ENCODE assay signal across 1 mouse cellular context in the genomic region with DNA sequence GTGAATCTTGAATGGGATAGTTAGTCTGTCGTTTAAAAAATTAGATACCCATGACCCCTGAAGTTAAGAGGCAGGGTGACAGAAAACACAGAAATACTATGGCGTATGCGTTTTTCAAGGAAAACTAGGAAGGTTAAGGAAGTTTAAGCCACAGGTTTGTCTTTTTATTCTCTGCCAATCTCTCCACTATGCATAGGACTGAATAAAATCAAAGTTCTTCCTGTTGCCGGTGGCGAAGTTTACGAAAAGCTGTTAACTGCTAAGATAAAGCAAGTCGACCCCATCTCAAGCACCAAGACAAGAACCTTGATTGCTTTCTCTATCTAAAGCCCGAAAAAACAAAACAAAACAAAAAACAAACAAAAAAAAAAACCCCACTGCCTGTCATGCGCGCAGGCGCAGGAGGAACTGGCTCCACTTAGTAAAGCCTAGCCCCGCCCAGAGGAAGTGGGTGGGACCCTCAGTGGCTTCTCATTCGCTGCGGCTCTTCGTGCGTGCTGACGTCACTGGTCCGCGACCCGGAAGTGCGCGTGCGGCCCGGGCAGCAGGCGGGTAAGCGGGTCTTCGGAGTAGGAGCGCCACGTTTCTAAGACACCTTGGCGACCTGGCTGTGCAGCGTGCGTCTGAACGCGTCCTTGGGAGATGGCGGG.
TF ChIP-seq lines count a peak whose summit lies in the region.

A gene (plus strand): TSS at position 481 of the 650 bp plus-strand sequence.

TF ChIP-seq in MEL, 35 proteins besides CTCF, POLR2A, EP300 and RAD21 (continued from another document):
- TF ChIP-seq TBP (IDR thresholded peaks at IDR 0.05; ENCODE audit: low read depth, low read length) = peak; percentile 75; the same call in 1 of the 2 replicates
- TF ChIP-seq CHD1 (IDR thresholded peaks at IDR 0.05; ENCODE audit: low read depth, low read length) = no peak
- peak; percentile 93 for TF ChIP-seq HCFC1 (IDR thresholded peaks at IDR 0.05; ENCODE audit: low read depth, low read length)
- no peak for TF ChIP-seq MEF2A (IDR thresholded peaks at IDR 0.05; ENCODE audit: extremely low read depth, insufficient replicate concordance, low read depth, low read length, poor library complexity, severe bottlenecking)
- TF ChIP-seq ELF1 (IDR thresholded peaks at IDR 0.05; ENCODE audit: low read depth, low read length) = peak; percentile 100
- TF ChIP-seq ZC3H11A (IDR thresholded peaks at IDR 0.05; ENCODE audit: low read depth, low read length) = no peak
- no peak for TF ChIP-seq SMC3 (IDR thresholded peaks at IDR 0.05; ENCODE audit: low read depth, low read length)
- TF ChIP-seq SIN3A (IDR thresholded peaks at IDR 0.05; ENCODE audit: low read length) = peak; percentile 99
- no peak for TF ChIP-seq GABPA (IDR thresholded peaks at IDR 0.05; ENCODE audit: low read depth, low read length)
- no peak for TF ChIP-seq MYB (IDR thresholded peaks at IDR 0.05; ENCODE audit: low read depth, low read length)
- TF ChIP-seq USF1 (IDR thresholded peaks at IDR 0.05; ENCODE audit: low read depth, low read length) = 0 out of 2 replicates have a peak, but pooled peaks have one; percentile 18
- no peak for TF ChIP-seq GATA1 (IDR thresholded peaks at IDR 0.05; ENCODE audit: low read depth, low read length)
- TF ChIP-seq TAL1 (IDR thresholded peaks at IDR 0.05; ENCODE audit: low read length) = no peak
- TF ChIP-seq POLR2AphosphoS5 (IDR thresholded peaks at IDR 0.05; ENCODE audit: borderline replicate concordance, low read depth, low read length) = no peak
TF ChIP-seq in MEL: peak in this region for 22.
